In genomic region chr16:61246387-61246786, GRCm38 (mm10) we compare ENCODE assay signal across 14 mouse cellular contexts.
"Had no signal": no experiment of that assay in that cellular context is flagged by ENCODE, and none has a peak within 500 bp of the region (broad histone marks: within the 10 kb centered on the region; RNA-seq: fewer than 3 reads in every experiment).

No protein-coding gene starts in this region.

- H3K4me1 ChIP-seq: midbrain, embryonic 10.5 days; midbrain, embryonic 12.5 days; neural tube, embryonic 12.5 days had no signal

- DNase-seq: lung, adult 18-20 months; lung, embryonic 14.5 days; lung, postnatal 10 days; lung, postnatal 4 days; midbrain, embryonic 14.5 days; right cerebral cortex, postnatal 14 days; right cerebral cortex, postnatal 4 days; spleen, adult 18-20 months; thymus, adult 18-20 months; thymus, postnatal 25 days; thymus, postnatal 4 days had no signal

- H3K4me3 ChIP-seq: midbrain, embryonic 10.5 days; midbrain, embryonic 12.5 days; neural tube, embryonic 12.5 days had no signal

- H3K27me3 ChIP-seq: midbrain, embryonic 12.5 days; neural tube, embryonic 12.5 days had no signal

- H3K27ac ChIP-seq: midbrain, embryonic 10.5 days; midbrain, embryonic 12.5 days; neural tube, embryonic 12.5 days had no signal

- H3K4me2 ChIP-seq: lung, embryonic 14.5 days; midbrain, embryonic 12.5 days; neural tube, embryonic 12.5 days had no signal

- H3K36me3 ChIP-seq: midbrain, embryonic 10.5 days; midbrain, embryonic 12.5 days; neural tube, embryonic 12.5 days had no signal
